Comparison of ENCODE assay signal across 12 mouse cellular contexts in genomic region chr5:120437539-120437938, GRCm38 (mm10). TPM values are rescaled to one million over a fixed set of nuclear protein-coding genes. Genes with fewer than 3 reads are reported as not detected.
DNase-seq lines count a peak whose midpoint lies in the region; ATAC-seq and TF ChIP-seq lines count a peak whose summit lies in the region.
"Had no signal": no experiment of that assay in that cellular context is flagged by ENCODE, and none has a peak within 500 bp of the region (broad histone marks: within the 10 kb centered on the region; RNA-seq: fewer than 3 reads in every experiment).

No protein-coding gene starts in this region.

- H3K27ac ChIP-seq in heart, embryonic 14.5 days (replicated peaks in 1 of 2; ENCODE audit: control insufficient read depth in 1 of 2, insufficient read depth in 1 of 2, low read depth in 2 of 2, low read length in 2 of 2), result no peak overlapping the region
- peak overlapping the region; percentile 88 for H3K27ac ChIP-seq in forebrain, embryonic 12.5 days
- no peak overlapping the region for H3K27ac ChIP-seq in limb, embryonic 12.5 days
- no peak overlapping the region for H3K27ac ChIP-seq in small intestine, adult 2 months (ENCODE audit: insufficient read depth, low read depth, low read length)

- peak overlapping the region; percentile 28; the same call in 1 of the 2 replicates for H3K4me2 ChIP-seq in heart, embryonic 14.5 days (ENCODE audit: low read length)
- H3K4me2 ChIP-seq in forebrain, embryonic 12.5 days, result peak overlapping the region; percentile 74
- no peak overlapping the region for H3K4me2 ChIP-seq in limb, embryonic 12.5 days

- no peaks in the 10 kb centered on the region for H3K36me3 ChIP-seq in heart, embryonic 14.5 days (ENCODE audit: control insufficient read depth, insufficient read depth, low read length)
- no peaks in the 10 kb centered on the region for H3K36me3 ChIP-seq in forebrain, embryonic 12.5 days (replicated peaks)
- H3K36me3 ChIP-seq in limb, embryonic 12.5 days, result no peaks in the 10 kb centered on the region
- H3K36me3 ChIP-seq in small intestine, adult 2 months (ENCODE audit: control insufficient read depth, insufficient read depth, low read length), result no peaks in the 10 kb centered on the region

- H3K4me3 ChIP-seq in heart, embryonic 14.5 days (ENCODE audit: control insufficient read depth in 1 of 2, insufficient read depth in 1 of 2, low read depth in 1 of 2, low read length in 2 of 2), result peak overlapping the region in 1 of 2 experiments; percentile 24; a peak in 1 of 4 replicates
- peak overlapping the region; percentile 37 for H3K4me3 ChIP-seq in forebrain, embryonic 12.5 days (replicated peaks)
- peak overlapping the region; percentile 10; the same call in 1 of the 2 replicates for H3K4me3 ChIP-seq in limb, embryonic 12.5 days (replicated peaks)
- no peak overlapping the region for H3K4me3 ChIP-seq in small intestine, adult 2 months (ENCODE audit: low read depth, low read length)

- peak; percentile 15; the same call in 1 of the 2 replicates for TF ChIP-seq CTCF in small intestine, adult 2 months (IDR thresholded peaks at IDR 0.05; ENCODE audit: extremely low read depth, insufficient read length, insufficient replicate concordance, low read depth, low read length)

- no peak for ATAC-seq in heart, embryonic 14.5 days (ENCODE audit: insufficient number of reproducible peaks, insufficient read depth, low FRiP score, low read depth)
- no peak for ATAC-seq in forebrain, embryonic 12.5 days (ENCODE audit: low FRiP score)
- no peak for ATAC-seq in limb, embryonic 12.5 days (ENCODE audit: insufficient number of reproducible peaks, insufficient read depth, low FRiP score, low TSS enrichment, low read depth)

- H3K4me1 ChIP-seq in heart, embryonic 14.5 days (ENCODE audit: control insufficient read depth in 2 of 2, insufficient read depth in 2 of 2, low read length in 2 of 2), result peaks cover 0 to 13% of the 10 kb centered on the region in 2 experiments; a peak in 2 of 4 replicates
- H3K4me1 ChIP-seq in forebrain, embryonic 12.5 days, result peaks cover 61% of the 10 kb centered on the region
- peaks cover 13% of the 10 kb centered on the region for H3K4me1 ChIP-seq in limb, embryonic 12.5 days (replicated peaks)
- peaks cover 10% of the 10 kb centered on the region for H3K4me1 ChIP-seq in small intestine, adult 2 months (ENCODE audit: control insufficient read depth, insufficient read depth, insufficient read length, low read length)

- peaks cover 89% of the 10 kb centered on the region for H3K27me3 ChIP-seq in heart, embryonic 14.5 days (ENCODE audit: control insufficient read depth, insufficient read depth, low read length)
- H3K27me3 ChIP-seq in forebrain, embryonic 12.5 days, result peaks cover 78% of the 10 kb centered on the region
- peaks cover 93% of the 10 kb centered on the region for H3K27me3 ChIP-seq in limb, embryonic 12.5 days
- peaks cover 77% of the 10 kb centered on the region for H3K27me3 ChIP-seq in small intestine, adult 2 months (ENCODE audit: control insufficient read depth, insufficient read depth, low read length)

- no peak for TF ChIP-seq POLR2A in small intestine, adult 2 months (IDR thresholded peaks at IDR 0.05; ENCODE audit: low read depth, low read length)

- no peak for DNase-seq in heart, adult 18-20 months
- no peak for DNase-seq in gastrocnemius, adult 8-10 months (ENCODE audit: low spot score in 2 of 2)
- DNase-seq in urinary bladder, postnatal 14 days (ENCODE audit: low spot score), result no peak
- no peak for DNase-seq in adrenal gland, adult 18-20 months (ENCODE audit: low spot score in 2 of 2)
- DNase-seq: cerebellum, adult 11-12 months; liver; lung, postnatal 36 days had no signal

- no peaks in the 10 kb centered on the region for H3K9me3 ChIP-seq in heart, embryonic 14.5 days (ENCODE audit: control insufficient read depth, low read length)
- no peaks in the 10 kb centered on the region for H3K9me3 ChIP-seq in forebrain, embryonic 12.5 days
- no peaks in the 10 kb centered on the region for H3K9me3 ChIP-seq in limb, embryonic 12.5 days

- WGBS in heart, embryonic 14.5 days, result 4% methylated on average over 17 of the region's 17 CpGs
- 2% methylated on average over 17 of the region's 17 CpGs for whole genome bisulfite sequencing in forebrain, embryonic 12.5 days
- under 1% methylated on average over 17 of the region's 17 CpGs for WGBS in limb, embryonic 12.5 days
- 1% methylated on average over 17 of the region's 17 CpGs for WGBS in small intestine, adult 2 months

- H3K9ac ChIP-seq in heart, embryonic 14.5 days (ENCODE audit: low read length), result no peak overlapping the region
- H3K9ac ChIP-seq in forebrain, embryonic 12.5 days, result peak overlapping the region; percentile 61
- no peak overlapping the region for H3K9ac ChIP-seq in limb, embryonic 12.5 days (replicated peaks)

RNA-seq across cellular contexts. Expression of gene Lhx5, which starts 6.0 kb away (rescaled TPM):
- not detected in 2 replicates for polyA plus RNA-seq in heart, embryonic 14.5 days (2014; fragmentation: Nextera tagmentation; extraction: Ambion mirVana)
- not detected for total RNA-seq in heart, adult 18-20 months (2021)
- 23.8 and 26.6 TPM in 2 replicates for polyA plus RNA-seq in forebrain, embryonic 12.5 days (2016; fragmentation: Nextera tagmentation; extraction: Ambion mirVana)
- not detected in 2 replicates for polyA plus RNA-seq in limb, embryonic 12.5 days (2016; fragmentation: Nextera tagmentation; extraction: Ambion mirVana)
- 0.38 TPM in 2 replicates for polyA plus RNA-seq in small intestine, adult 2 months (2012; rRNA removed)
- total RNA-seq in gastrocnemius, adult 8-10 months (2022), result not detected
- not detected for total RNA-seq in adrenal gland, adult 18-20 months (2021)
- polyA plus RNA-seq: heart, embryonic 16.5 days had no signal

RNA-seq across cellular contexts. Expression of gene Sdsl, which starts 35.1 kb away (rescaled TPM):
- 14.1 and 14.4 TPM in 2 replicates for polyA plus RNA-seq in heart, embryonic 14.5 days (2014; fragmentation: Nextera tagmentation; extraction: Ambion mirVana)
- 1 to 10 TPM; 6.8 to 9.4 TPM for total RNA-seq in heart, adult 18-20 months (2021)
- polyA plus RNA-seq in forebrain, embryonic 12.5 days (2016; fragmentation: Nextera tagmentation; extraction: Ambion mirVana), result 4.5 and 5.1 TPM in 2 replicates
- 3.6 and 4.2 TPM in 2 replicates for polyA plus RNA-seq in limb, embryonic 12.5 days (2016; fragmentation: Nextera tagmentation; extraction: Ambion mirVana)
- 27.3 and 46.4 TPM in 2 replicates for polyA plus RNA-seq in small intestine, adult 2 months (2012; rRNA removed)
- total RNA-seq in gastrocnemius, adult 8-10 months (2022), result under 1 TPM; 0.32 to 0.73 (median 0.66) TPM
- total RNA-seq in adrenal gland, adult 18-20 months (2021), result 10 to 100 TPM; 55.6 to 78.2 TPM

RNA-seq across cellular contexts. Expression of gene Sds, which starts 38.8 kb away (rescaled TPM):
- polyA plus RNA-seq in heart, embryonic 14.5 days (2014; fragmentation: Nextera tagmentation; extraction: Ambion mirVana), result not detected in 2 replicates
- 1 to 10 TPM in 1 of 2 experiments, under 1 TPM in 1; 0.87 to 2.4 TPM for total RNA-seq in heart, adult 18-20 months (2021)
- polyA plus RNA-seq in forebrain, embryonic 12.5 days (2016; fragmentation: Nextera tagmentation; extraction: Ambion mirVana), result not detected in 2 replicates
- polyA plus RNA-seq in limb, embryonic 12.5 days (2016; fragmentation: Nextera tagmentation; extraction: Ambion mirVana), result not detected in 2 replicates
- polyA plus RNA-seq in small intestine, adult 2 months (2012; rRNA removed), result not detected in 2 replicates
- total RNA-seq in gastrocnemius, adult 8-10 months (2022), result under 1 TPM; 0.45 to 0.99 (median 0.60) TPM
- not detected for total RNA-seq in adrenal gland, adult 18-20 months (2021)

Comparison
In these comparisons a context has a peak if more than half of its experiments do, and no peak if none do; other contexts are left out.
1. RNA of gene Lhx5, which starts 6.0 kb away (polyA plus RNA-seq): 23.8 to 26.6 TPM in forebrain, embryonic 12.5 days; 0.38 TPM in small intestine, adult 2 months, not detected in limb, embryonic 12.5 days and not detected in heart, embryonic 14.5 days; every median in the first group is over 10 times any median in the second.